Mouse (Mus musculus) layer of hippocampus, postnatal 14 days (tissue): Measurements from ENCODE around the gene Hmga2. TPM values are rescaled to one million over a fixed set of nuclear protein-coding genes. Genes with fewer than 3 reads are reported as not detected.

Source experiments
- DNase-seq, 2 experiments: peaks; one replicate each; pipeline ENCODE4 v3.0.0; 2021 to 2022; ENCODE audit warnings: low spot score in 2 of 2, mixed read lengths in 1 of 2
- long read RNA-seq, 2 experiments: library from polyadenylated mRNA; stranded (forward); transcript quantifications; one replicate each; pipeline ENCODE4 v2.0.0; 2021
- total RNA-seq, 2 experiments: library from RNA; stranded (reverse); gene quantifications; 2 replicates each; pipeline ENCODE4 v1.2.3; 2021

The Hmga2 gene
- total RNA-seq, result under 1 TPM; 0.10 to 0.12 TPM
- long read RNA-seq, experiment 1, partial matches to known transcripts, result 0 of 1 reads
- long read RNA-seq, experiment 1, other reads (novel, unspliced or antisense), result 1 of 1 reads
- long read RNA-seq, experiment 2, result 0 reads

GRCm38 (mm10) chr10:120475601-120476515, at the start of gene Hmga2:
Gene Hmga2, minus strand, starts transcription at chr10:120476469.
- no peak for DNase-seq

GRCm38 (mm10) chr10:120522959-120523358, 46.7 kb upstream of the Hmga2 start:
- no peak for DNase-seq

- DNase-seq, result no peak
These were observed 45.8 kb upstream of the Hmga2 start for GRCm38 (mm10) chr10:120521912-120522575.

GRCm38 (mm10) chr10:120516311-120516710, 40.0 kb upstream of the Hmga2 start:
- DNase-seq, result no peak

- DNase-seq, result no peak
These were observed 37.5 kb upstream of the Hmga2 start for GRCm38 (mm10) chr10:120513721-120514120.

- no peak for DNase-seq
These were observed 36.7 kb upstream of the Hmga2 start for GRCm38 (mm10) chr10:120512946-120513345.

GRCm38 (mm10) chr10:120512121-120512520, 35.9 kb upstream of the Hmga2 start:
- no peak for DNase-seq

GRCm38 (mm10) chr10:120503959-120504358, 27.7 kb upstream of the Hmga2 start:
- DNase-seq, result no peak

- DNase-seq, result no peak
These were observed 24.5 kb upstream of the Hmga2 start for GRCm38 (mm10) chr10:120500794-120501193.

- DNase-seq, result no peak
These were observed 21.8 kb upstream of the Hmga2 start for GRCm38 (mm10) chr10:120498086-120498485.

- DNase-seq, result no peak
These were observed 18.4 kb upstream of the Hmga2 start for GRCm38 (mm10) chr10:120494653-120495052.

- no peak for DNase-seq
These were observed 15.2 kb upstream of the Hmga2 start for GRCm38 (mm10) chr10:120491477-120491876.

GRCm38 (mm10) chr10:120489611-120490010, 13.3 kb upstream of the Hmga2 start:
- DNase-seq, result no peak

GRCm38 (mm10) chr10:120488526-120488925, 12.3 kb upstream of the Hmga2 start:
- no peak for DNase-seq

- DNase-seq, result no peak
These were observed 11.6 kb upstream of the Hmga2 start for GRCm38 (mm10) chr10:120487881-120488280.

GRCm38 (mm10) chr10:120485461-120485860, 9.2 kb upstream of the Hmga2 start:
- no peak for DNase-seq

GRCm38 (mm10) chr10:120484144-120484543, 7.9 kb upstream of the Hmga2 start:
- DNase-seq, result no peak

GRCm38 (mm10) chr10:120478164-120478563, 1.9 kb upstream of the Hmga2 start:
- DNase-seq, result no peak

GRCm38 (mm10) chr10:120477501-120477900, 1.2 kb upstream of the Hmga2 start:
- no peak for DNase-seq

GRCm38 (mm10) chr10:120476516-120477336, 457 bp upstream of the Hmga2 start:
- no peak for DNase-seq

GRCm38 (mm10) chr10:120475041-120475541, 1.2 kb downstream of the Hmga2 start:
- no peak for DNase-seq
